Mouse (Mus musculus) regulatory T cell (primary cell): ENCODE results near the gene Tbc1d9.

Source experiments
- in situ Hi-C: fragments of 300-600 bp; cut with MboI, MseI; formaldehyde crosslinking; loops from one replicate; pipeline ENCODE4 v1.15.1; 2025; ENCODE audit warnings: high pct_unique_total_duplicates

Gene Tbc1d9

GRCm38 (mm10) chr8:83165235-83165930 is at the start of gene Tbc1d9:
Tbc1d9 (plus strand) TSS chr8:83165352.
- in situ Hi-C loops = no loop called here

DNA sequence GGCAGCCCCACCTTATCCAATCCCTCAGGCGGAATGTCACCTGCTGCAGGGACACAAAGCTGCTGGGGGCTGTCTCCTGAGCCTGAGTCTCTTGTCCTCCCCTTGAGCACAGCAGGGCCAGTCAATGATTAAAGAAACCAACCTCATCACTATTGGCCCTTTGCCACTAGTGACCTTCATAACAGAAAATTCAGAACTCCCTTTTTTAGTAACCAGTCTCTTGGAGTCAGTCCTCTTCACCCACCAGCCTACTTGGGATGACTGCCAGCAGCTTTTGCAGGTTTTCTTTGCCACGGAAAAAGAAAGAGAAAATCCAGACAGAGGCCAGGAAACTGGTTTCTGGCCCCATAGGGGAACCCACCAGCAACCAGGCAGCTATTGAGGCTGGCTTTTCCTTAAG is 30.1 kb upstream of the Tbc1d9 start:
- in situ Hi-C loops = no loop called here

DNA sequence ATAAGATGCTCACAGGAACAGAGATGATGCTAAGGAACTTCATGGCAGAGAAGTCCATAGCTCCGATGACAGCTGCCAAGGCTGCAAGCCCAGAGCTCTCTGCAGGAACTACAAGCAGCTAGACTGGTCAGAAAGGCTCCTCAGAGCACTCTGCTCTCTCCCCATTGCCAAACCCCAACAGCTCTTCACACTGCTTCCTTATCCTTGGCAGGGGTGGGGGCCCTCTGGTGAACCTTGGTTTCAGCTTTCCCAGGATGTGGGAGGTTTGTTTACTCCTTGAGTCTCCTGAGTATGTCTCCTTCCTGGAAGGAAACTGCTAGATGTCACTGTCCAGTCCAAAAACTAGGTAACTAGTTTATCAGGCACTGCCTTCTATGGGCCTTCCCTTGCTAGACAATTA is 25.1 kb upstream of the Tbc1d9 start:
- in situ Hi-C loops = no loop called here

- in situ Hi-C loops = no loop called here
These were observed 24.4 kb upstream of the Tbc1d9 start for GRCm38 (mm10) chr8:83140701-83141111.

DNA sequence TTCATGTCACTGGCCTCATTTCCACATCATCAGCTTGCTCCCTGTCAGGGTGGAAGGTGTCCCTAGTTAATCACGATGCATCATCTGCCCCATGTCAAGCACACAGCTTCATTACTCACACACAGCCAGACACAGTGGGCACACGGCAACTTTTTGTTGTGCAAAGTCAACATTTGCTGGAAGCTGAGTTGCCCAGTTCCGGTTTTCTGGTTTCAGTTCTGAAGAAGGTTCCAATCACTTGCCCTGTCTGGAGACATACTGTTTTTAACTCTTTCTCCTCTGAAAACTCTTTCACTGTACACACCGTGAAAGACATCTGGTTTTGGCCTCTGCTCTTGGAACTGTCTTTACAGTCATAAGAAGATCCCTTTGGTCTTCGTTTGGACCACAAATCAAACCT is 23.8 kb upstream of the Tbc1d9 start:
- in situ Hi-C loops = no loop called here

GRCm38 (mm10) chr8:83144601-83145000 is 20.6 kb upstream of the Tbc1d9 start:
- in situ Hi-C loops = no loop called here

GRCm38 (mm10) chr8:83145421-83145820 is 19.7 kb upstream of the Tbc1d9 start:
- in situ Hi-C loops = no loop called here

DNA sequence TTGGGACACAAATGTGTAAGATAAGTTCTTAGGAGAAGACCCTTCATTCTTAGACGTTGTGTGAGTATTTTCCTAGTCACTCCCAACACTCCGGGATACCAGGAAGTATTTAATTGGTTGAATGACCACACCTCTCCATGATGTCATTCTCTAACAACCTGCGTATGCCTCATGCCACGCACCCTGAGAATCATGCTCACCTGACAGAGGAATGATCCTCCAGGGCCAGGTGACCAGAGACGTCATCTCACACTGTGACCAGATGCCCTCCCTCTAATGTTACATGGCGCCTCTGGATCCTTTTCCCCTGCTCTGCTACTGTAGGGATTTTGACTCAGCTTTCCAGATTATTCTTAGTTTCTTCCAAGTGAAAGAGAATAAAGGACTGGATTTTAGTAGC is 16.0 kb upstream of the Tbc1d9 start:
- in situ Hi-C loops = no loop called here

GRCm38 (mm10) chr8:83152055-83152454 is 13.1 kb upstream of the Tbc1d9 start:
- in situ Hi-C loops = no loop called here

DNA sequence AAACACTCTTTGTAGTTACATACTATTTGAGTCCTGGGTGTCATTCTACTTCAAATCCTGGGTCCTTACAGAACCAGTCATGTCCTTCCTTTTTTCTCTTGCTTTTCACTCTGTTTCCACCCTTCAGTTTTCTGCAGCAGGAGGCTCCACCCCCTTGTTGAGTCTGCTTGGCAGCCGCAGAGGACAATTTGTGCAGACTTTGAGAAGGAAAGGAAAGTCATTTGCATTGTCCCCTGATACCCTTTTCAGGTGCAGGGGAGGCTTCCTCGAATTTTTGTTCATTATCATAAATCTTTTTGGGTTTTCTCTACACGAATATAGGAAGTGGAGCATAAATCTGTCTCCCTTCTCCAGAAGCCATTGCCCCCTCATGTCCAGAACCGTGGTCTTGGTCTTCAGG is 12.7 kb upstream of the Tbc1d9 start:
- in situ Hi-C loops = no loop called here

GRCm38 (mm10) chr8:83155110-83155509 is 10.0 kb upstream of the Tbc1d9 start:
- in situ Hi-C loops = no loop called here

GRCm38 (mm10) chr8:83158971-83159370 is 6.2 kb upstream of the Tbc1d9 start:
- in situ Hi-C loops = no loop called here

GRCm38 (mm10) chr8:83159615-83160014 is 5.5 kb upstream of the Tbc1d9 start:
- in situ Hi-C loops = no loop called here

DNA sequence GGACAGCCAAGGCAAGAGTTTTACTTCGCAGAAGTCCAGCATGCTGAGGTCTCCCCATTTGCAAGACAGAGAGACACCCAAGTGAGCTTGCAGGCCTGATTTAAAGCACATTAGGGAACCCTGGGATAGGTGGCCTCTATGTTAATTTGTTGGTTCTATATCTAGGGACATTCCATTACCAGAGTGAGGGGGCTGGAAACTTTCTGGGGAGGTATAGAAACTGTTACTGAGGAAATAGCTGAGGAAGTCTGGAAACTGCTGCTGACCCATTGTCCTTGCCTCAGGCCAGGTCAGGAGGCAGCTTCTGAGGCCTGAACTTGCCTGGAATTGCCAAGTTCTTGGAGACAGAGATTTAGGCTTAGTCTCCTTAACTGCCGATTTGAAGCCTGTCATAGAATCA is 4.5 kb upstream of the Tbc1d9 start:
- in situ Hi-C loops = no loop called here

DNA sequence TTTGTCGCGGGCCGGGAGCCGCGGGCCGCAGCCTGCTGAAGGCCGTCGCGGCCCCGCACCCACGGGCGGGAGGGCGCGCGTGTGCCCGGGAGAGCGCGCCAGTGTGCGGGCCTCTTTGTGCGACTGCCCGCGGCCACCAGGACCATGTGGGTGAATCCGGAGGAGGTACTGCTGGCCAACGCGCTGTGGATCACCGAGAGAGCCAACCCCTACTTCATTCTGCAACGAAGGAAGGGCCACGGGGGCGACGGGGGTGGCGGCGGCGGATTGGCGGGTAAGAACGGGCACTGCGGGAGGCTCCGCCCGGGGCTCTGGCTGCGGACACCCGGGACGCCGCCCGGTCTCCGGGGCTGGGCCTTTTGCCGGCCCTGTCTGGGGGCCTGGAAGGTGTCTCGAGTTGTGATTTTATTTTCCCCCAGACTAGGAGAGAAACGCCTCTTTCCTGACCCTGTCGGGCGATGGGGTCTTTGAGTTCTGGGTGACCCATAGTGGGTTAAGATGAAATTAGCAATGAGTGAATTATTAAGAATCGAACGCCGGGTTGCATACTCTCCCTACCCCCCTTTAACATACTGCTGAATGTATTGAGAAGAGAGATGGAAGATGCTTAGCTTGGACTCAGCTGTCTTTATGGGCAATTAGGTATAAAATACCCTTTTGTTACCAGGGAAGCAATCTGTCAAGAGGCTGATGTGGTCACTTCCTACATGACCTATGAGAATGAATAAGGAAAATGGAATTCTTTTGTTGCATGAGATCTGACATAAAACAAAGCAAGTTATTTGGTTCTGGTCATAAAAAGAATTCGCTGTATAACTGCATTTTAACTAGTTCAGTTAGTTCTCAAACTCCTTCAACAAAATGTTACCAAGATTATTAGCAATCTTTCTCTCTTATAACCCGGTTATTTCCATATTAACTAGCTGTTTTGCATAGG is 1.0 kb downstream of the Tbc1d9 start, which contains the start of gene Gm10645:
Gene Gm10645 (minus strand): TSS at position 240 of the 937 bp plus-strand sequence.
- in situ Hi-C loops = no loop called here

GRCm38 (mm10) chr8:83167932-83168331 is 2.8 kb downstream of the Tbc1d9 start:
- in situ Hi-C loops = no loop called here

- in situ Hi-C loops = no loop called here
These were observed 4.0 kb downstream of the Tbc1d9 start for GRCm38 (mm10) chr8:83169127-83169526.

- in situ Hi-C loops = no loop called here
These were observed 4.6 kb downstream of the Tbc1d9 start for GRCm38 (mm10) chr8:83169709-83170108.

DNA sequence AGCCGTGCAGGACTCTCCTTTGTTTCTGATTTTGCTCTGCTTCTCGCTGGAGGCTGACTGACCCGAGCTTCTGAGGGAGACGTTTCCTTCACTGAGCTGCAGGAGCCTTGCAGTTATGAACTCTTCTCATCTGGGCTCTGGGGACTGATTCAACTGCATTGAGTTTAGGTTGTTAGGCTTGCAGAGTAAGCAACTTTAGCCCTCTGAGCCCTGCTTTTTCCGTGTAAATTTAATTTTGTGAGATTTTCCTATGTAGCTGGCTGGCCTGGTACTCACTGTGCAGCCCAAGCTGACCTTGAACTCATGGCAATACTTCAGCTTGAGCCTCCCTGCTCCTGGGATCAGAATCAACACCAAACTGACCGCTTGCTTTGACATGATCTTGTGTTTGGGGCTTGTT is 5.7 kb downstream of the Tbc1d9 start:
- in situ Hi-C loops = no loop called here

- in situ Hi-C loops = no loop called here
These were observed 10.5 kb downstream of the Tbc1d9 start for GRCm38 (mm10) chr8:83175680-83176079.

DNA sequence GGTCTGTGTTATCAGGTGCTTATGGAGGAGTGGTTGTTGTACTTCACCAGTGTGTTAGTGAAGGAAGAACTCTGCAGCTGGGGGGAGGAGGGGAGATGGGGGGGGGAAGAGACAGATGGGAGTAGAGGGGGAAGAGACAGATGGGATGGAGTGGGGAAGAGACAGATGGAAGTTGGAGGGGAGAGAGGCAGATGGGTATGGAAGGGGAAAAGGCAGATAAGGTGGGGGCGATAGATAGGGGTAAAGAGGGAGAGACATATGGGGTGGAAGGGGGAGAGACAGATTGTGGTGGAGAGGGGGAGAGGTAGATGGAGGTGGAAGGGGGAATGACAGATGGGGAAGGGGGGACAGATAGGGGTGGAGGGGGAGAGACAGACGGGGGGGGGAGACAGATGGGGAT is 11.6 kb downstream of the Tbc1d9 start:
- in situ Hi-C loops = no loop called here

- in situ Hi-C loops = no loop called here
These were observed 12.4 kb downstream of the Tbc1d9 start for GRCm38 (mm10) chr8:83177317-83178195.
